Mouse (Mus musculus) yolk sac, embryonic 10.5 days (tissue): ENCODE data around the gene Plin4.
A peak's percentile ranks its signal among the peaks of the same experiment; 100 is the strongest.
"Not testable (repeated sequence)": the region's sequence is repeated elsewhere in the genome, so short reads cannot be mapped to it uniquely, and the experiment has no call there.

ENCODE experiments used
- DNase-seq: peaks from one replicate; pipeline ENCODE4 v3.0.0-alpha.2; 2017; ENCODE audit warnings: low spot score

Gene Plin4

GRCm38 (mm10) chr17:56102158-56102557 is 7.4 kb downstream of the Plin4 start:
- DNase-seq, result no peak

DNA sequence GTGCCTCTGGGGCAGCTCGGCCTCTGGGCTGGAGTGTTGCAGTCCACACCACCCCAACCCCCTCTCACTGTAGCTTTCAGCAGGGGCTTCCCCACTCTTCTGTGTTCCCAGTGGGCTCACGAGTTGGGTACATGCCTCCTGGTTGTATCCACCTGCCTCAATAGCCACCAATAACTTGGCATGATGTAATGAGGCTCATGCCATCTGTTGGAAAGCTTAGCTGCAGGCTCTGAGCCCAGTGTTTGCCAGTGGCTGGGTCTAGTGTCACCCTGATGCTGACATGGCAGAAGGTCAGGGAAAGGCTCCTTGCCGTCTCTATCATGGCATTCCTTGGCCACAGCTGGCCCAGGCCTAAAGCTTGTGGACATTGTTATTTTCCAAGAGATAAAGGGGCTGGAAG is 8.8 kb downstream of the Plin4 start:
- DNase-seq, result no peak

DNA sequence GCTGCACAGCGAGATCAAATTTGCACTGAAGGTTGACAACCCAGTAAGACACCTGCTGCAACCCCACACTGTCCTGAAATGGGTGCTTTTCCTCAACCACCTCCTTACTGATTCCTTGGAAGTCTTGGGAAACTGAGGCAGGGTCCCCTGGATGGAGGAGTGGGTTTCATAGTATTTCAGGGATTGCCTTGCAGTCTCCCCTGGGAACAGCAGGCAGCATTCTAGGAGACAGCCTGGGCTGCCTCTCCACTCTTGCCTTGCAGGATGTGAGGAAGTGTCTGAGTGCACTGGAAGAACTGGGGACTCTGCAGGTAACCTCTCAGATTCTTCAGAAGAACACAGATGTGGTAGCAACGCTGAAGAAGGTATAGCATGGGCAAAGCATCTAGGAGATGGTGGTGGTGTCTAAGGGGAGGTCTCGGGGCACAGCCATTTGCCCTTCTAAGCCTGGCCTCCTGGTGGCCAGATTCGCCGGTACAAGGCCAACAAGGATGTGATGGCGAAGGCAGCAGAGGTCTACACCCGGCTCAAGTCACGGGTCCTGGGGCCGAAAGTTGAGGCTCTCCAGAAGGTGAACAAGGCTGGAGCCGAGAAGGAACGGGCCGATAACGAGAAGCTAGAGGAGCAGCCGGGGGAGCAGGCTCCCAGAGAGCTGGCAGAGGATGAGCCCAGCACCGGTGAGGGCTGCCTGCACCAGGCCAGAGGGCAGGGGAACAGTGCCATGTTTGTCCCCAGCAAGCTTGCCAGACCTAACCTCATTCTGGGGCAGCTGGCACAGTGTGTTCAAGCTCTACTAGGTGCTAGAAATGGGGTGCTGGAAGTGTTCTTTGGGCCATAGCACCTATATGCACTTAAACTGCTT is 10.7 kb downstream of the Plin4 start:
- no peak for DNase-seq

DNA sequence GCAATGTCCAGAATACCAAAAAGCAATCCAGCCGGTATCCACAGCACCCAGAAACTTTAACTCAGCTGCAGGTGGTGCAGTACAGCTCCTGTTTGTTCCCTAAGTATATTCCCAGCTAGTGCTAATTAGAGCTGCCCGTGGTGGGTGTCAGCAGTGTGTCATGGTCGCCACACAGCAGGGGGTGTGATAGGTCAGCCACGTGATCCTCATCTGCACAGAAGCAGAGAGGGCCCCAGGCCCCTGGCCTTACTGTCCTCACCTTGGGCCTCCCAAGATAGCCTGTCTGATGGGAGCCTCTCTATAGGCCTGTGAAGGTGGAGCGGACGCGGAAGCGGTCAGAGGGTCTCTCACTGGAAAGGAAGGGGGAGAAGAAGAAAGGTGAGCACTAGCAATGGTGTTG is 11.4 kb downstream of the Plin4 start:
- no peak for DNase-seq

- no peak for DNase-seq
Observed at GRCm38 (mm10) chr17:56096883-56097282, 12.7 kb downstream of the Plin4 start.

GRCm38 (mm10) chr17:56092794-56093193 is 16.8 kb downstream of the Plin4 start:
- DNase-seq, result no peak

- DNase-seq, result no peak
Observed at GRCm38 (mm10) chr17:56092312-56092711, 17.3 kb downstream of the Plin4 start.

GRCm38 (mm10) chr17:56080781-56081585 is 28.6 kb downstream of the Plin4 start:
- DNase-seq, result peak; percentile 71

DNA sequence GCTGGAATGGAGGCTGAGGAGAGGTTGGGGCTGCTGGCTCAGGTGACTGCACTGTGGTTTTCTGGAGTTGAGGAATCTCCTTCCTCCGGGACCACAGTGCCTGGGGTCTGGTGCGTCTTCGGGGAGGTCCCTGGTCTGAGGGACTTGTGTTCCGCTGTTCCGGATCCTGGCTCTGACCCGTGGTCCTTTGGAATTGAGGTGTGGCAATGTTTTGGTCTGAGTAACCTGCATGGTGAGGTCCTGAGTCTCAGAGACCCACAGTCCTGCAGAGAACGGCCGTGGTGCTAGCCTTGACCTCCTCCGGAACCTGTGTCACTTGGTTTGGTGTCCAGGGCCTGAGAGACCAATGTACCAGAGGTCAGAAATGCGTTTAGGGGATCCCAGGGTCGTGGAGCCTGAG is 29.7 kb downstream of the Plin4 start:
- no peak for DNase-seq

GRCm38 (mm10) chr17:56078880-56079795 is 30.5 kb downstream of the Plin4 start, which contains the start of gene Hdgfl2:
Hdgfl2 (plus strand) TSS chr17:56079634.
- peak; percentile 100 for DNase-seq

DNA sequence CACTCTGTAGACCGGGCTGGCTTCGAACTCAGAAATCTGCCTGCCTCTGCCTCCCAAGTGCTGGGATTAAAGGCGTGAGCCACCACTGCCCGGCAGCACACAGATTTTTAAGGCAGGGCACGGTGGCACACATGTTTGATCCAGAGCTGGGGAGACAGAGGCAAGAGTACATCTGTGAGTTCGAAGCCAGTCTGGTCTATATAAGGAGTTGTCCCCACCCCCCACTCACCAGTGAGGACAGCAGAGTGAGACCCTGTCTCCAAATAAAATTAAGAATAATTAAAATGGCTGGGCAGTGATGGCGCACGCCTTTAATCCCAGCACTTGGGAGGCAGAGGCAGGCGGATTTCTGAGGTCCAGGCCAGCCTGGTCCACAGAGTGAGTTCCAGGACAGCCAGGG is 31.2 kb downstream of the Plin4 start:
- DNase-seq, result not testable (repeated sequence)

- no peak for DNase-seq
Observed at GRCm38 (mm10) chr17:56077523-56077922, 32.1 kb downstream of the Plin4 start.

GRCm38 (mm10) chr17:56074827-56075208 is 34.8 kb downstream of the Plin4 start, which contains the start of gene Ubxn6:
Ubxn6 (minus strand) TSS chr17:56075028.
- peak; percentile 93 for DNase-seq

GRCm38 (mm10) chr17:56074097-56074826 is 35.3 kb downstream of the Plin4 start:
- peak; percentile 96 for DNase-seq

DNA sequence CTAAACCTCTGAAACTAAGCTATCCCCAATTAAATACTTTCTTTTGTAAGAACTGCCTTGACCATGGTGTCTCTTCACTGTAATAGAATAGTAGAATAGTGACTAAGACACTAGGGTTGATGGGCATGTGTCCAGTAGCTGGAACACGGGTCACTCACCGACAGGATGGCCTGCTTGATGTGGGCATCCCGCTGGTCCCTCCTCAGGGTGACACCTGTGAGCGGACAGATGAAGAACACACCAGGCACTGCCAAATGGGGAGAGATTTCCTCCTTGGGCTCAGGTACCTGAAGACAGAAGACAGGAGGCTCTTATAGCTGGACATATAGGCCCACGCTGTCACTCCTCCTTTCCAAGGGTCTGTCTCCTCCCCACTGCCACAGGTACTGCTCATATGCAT is 37.4 kb downstream of the Plin4 start:
- DNase-seq, result no peak

DNA sequence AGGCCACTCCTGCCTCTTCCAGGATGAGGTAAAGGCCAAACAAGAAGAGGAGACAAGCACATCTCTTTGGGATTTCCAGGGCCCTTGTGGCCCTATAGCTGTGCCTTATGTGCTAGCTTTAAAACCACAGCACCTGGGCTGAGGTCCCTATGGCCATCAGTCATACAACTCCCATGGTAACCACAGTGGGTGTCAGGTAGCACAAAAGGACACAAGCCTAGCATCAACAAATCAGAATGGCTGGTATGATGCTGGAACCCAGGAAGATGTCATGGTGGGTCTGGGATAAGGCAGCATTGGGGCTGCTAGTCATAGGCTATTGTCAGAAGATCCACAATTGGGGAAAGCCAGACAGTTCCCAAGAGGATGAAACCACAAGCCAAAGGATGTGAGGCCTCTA is 38.5 kb downstream of the Plin4 start:
- no peak for DNase-seq

DNA sequence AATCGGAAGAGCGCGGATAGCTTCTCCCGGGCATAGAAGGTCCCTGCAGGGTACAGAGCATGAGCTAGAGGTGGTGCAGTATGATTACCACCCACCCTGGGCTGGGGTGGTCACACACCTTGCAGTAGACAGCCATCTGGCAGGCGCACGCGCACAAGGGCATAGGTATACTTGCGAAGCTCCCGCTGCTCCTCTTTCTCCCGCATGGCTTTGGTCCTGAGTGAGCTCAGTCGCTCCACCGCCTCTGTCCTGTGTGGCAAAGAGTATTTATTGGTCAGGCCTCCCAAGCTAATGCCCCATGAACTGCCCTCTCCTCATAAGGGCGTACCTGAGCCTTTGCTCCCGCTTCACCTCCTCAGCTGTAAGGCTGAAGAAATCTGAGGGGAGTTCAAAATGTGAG is 40.5 kb downstream of the Plin4 start:
- DNase-seq, result no peak

- DNase-seq, result no peak
Observed at GRCm38 (mm10) chr17:56066451-56066850, 43.2 kb downstream of the Plin4 start.

GRCm38 (mm10) chr17:56065715-56066114 is 43.9 kb downstream of the Plin4 start:
- DNase-seq, result not testable (repeated sequence)

DNA sequence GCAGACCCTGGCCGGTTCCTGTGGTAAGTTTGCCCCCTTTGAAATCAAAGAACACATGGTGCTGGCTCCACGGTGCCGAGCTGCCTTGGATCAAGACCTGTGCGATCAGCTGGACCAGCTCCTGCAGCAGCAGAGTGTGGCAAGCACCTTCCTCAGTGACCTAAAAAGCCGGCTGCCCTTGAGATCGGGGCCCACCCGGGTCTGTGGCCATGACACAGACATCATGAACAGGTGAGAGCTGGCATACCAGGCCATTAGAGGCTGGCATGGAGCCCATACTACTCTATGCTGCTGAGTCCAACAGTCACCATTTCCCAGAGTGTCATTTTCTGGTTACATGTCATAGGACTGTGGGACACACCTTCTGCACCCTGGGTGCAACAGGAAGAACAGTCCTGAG is 47.5 kb downstream of the Plin4 start:
- no peak for DNase-seq
